Mouse (Mus musculus): ENCODE results near the gene Neurl1a.

DNA sequence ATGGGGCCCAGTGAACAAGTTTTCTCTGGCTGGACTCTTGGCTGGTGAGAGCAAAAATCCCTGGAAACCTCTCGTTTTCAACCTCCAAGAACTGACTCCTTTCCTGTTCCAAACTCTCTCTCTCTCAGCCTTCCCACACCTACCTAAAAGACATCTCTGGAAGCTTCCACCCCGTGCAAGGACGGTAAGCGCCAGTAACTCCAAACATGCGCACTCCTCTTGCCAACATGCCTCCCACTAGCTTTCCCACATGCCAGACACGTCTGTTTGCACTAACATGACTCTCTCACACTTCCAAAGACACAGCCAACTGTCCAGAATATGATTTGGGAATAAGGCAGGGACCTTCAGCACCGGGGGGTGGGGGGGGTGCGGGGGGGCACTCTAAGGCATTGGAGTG lies 82.6 kb downstream of the Neurl1a start:
- no peak for TF ChIP-seq GATA1 (IDR thresholded peaks at IDR 0.05; ENCODE audit: low read length)
- no peak for TF ChIP-seq TAL1 (IDR thresholded peaks at IDR 0.05; ENCODE audit: low read length)
